Mouse (Mus musculus) midbrain, embryonic 11.5 days (tissue): Measurements from ENCODE around the gene Nup205. TPM values are rescaled to one million over a fixed set of nuclear protein-coding genes. Genes with fewer than 3 reads are reported as not detected.

ENCODE experiments used
- ATAC-seq: fragments of 200-750 bp; cut with Nextera tagmentation; 2 replicates; pipeline ENCODE4 v1.8.0; 2017; ENCODE audit warnings: moderate TSS enrichment, moderate library complexity; ENCODE audit not compliant: low FRiP score
- DNase-seq: peaks from one replicate; pipeline ENCODE4 v3.0.0; 2015; ENCODE audit warnings: low spot score; ENCODE audit errors: missing footprints
- H3K27ac ChIP-seq: fragments of 300-500 bp; sonication (generic); 2 replicates; pipeline ENCODE4 v1.5.1; 2014; ENCODE audit warnings: low read depth, low read length
- H3K27me3 ChIP-seq: fragments of 300-500 bp; sonication (generic); 2 replicates; pipeline ENCODE4 v1.6.1; 2014; ENCODE audit warnings: mild to moderate bottlenecking, low read length, moderate library complexity, mixed read lengths; ENCODE audit not compliant: control insufficient read depth, insufficient read depth
- H3K36me3 ChIP-seq: fragments of 300-500 bp; sonication (generic); 2 replicates; pipeline ENCODE4 v1.6.1; 2014; ENCODE audit warnings: mild to moderate bottlenecking, low read length, moderate library complexity, mixed read lengths; ENCODE audit not compliant: control insufficient read depth, insufficient read depth
- H3K4me1 ChIP-seq: fragments of 300-500 bp; sonication (generic); 2 replicates; pipeline ENCODE4 v1.6.1; 2014; ENCODE audit warnings: low read length; ENCODE audit not compliant: control insufficient read depth, insufficient read depth
- H3K4me2 ChIP-seq: fragments of 300-500 bp; sonication (generic); 2 replicates; pipeline ENCODE4 v1.6.1; 2014; ENCODE audit warnings: mild to moderate bottlenecking, moderate library complexity
- H3K4me3 ChIP-seq: fragments of 300-500 bp; sonication (generic); 2 replicates; pipeline ENCODE4 v1.5.1; 2014; ENCODE audit warnings: low read depth, low read length
- H3K9ac ChIP-seq: fragments of 300-500 bp; sonication (generic); 2 replicates; pipeline ENCODE4 v1.6.1; 2014; ENCODE audit warnings: low read length
- H3K9me3 ChIP-seq: fragments of 300-500 bp; sonication (generic); 2 replicates; pipeline ENCODE4 v1.6.1; 2016; ENCODE audit warnings: low read length; ENCODE audit not compliant: control insufficient read depth
- WGBS: fragments of 180-500 bp; shearing (Covaris S2); extraction: QIAGEN DNeasy Blood & Tissue Kit; methylation state at CpG from one replicate; pipeline ENCODE4 v1.1.7; 2014; 5-methylcytosine and 5-hydroxymethylcytosine counted together
- polyA plus RNA-seq: library from polyadenylated mRNA; unstranded; fragments of >200 nt; fragmentation: Nextera tagmentation; extraction: Ambion mirVana; gene quantifications from 2 replicates; pipeline ENCODE4 v1.2.1, GENCODE M21; 2014

Gene Nup205
- polyA plus RNA-seq, 1 experiment from 2014 or later: 50.1 TPM

- Histone ChIP-seq H3K9ac (no peak overlapping the region), H3K4me2 (no peak overlapping the region), H3K27ac (no peak overlapping the region), H3K36me3 (no peaks in the 10 kb centered on the region), H3K4me3 (no peak overlapping the region), H3K4me1 (no peaks in the 10 kb centered on the region; the same call in 1 of the 2 replicates), H3K27me3 (no peaks in the 10 kb centered on the region), H3K9me3 (no peaks in the 10 kb centered on the region)
- ATAC-seq (no peak), DNase-seq (no peak)
- WGBS: 90% methylated on average over 8 of the region's 8 CpGs
Observed at GRCm38 (mm10) chr6:35289676-35290075, 112.5 kb downstream of the Nup205 start.

GRCm38 (mm10) chr6:35294964-35295363 lies 117.7 kb downstream of the Nup205 start:
- H3K27me3 ChIP-seq: no peaks in the 10 kb centered on the region
- WGBS: 92% methylated on average over 2 of the region's 2 CpGs
- H3K27ac ChIP-seq: no peak overlapping the region
- H3K4me2 ChIP-seq: no peak overlapping the region
- H3K4me3 ChIP-seq: no peak overlapping the region
- ATAC-seq (no peak), DNase-seq (no peak)
- no peaks in the 10 kb centered on the region for H3K9me3 ChIP-seq
- H3K36me3 ChIP-seq: no peaks in the 10 kb centered on the region
- no peaks in the 10 kb centered on the region for H3K4me1 ChIP-seq
- no peak overlapping the region for H3K9ac ChIP-seq

- no peak for ATAC-seq
- WGBS: 57% methylated on average over 2 of the region's 2 CpGs
Observed at GRCm38 (mm10) chr6:35297001-35297400, 119.8 kb downstream of the Nup205 start.

More at GRCm38 (mm10) chr6:35297001-35297400, 119.8 kb downstream of the Nup205 start:
- H3K9ac ChIP-seq: no peak overlapping the region
- H3K4me2 ChIP-seq: no peak overlapping the region
- H3K4me1 ChIP-seq: no peaks in the 10 kb centered on the region
- no peak overlapping the region for H3K4me3 ChIP-seq
- DNase-seq: no peak
- no peaks in the 10 kb centered on the region for H3K36me3 ChIP-seq
- no peak overlapping the region for H3K27ac ChIP-seq
- no peaks in the 10 kb centered on the region for H3K9me3 ChIP-seq
- H3K27me3 ChIP-seq: no peaks in the 10 kb centered on the region

Other genes starting within 250 kb of the Nup205 start
- gene Slc23a4, start 189.0 kb upstream of the Nup205 start, polyA plus RNA-seq: 0.34 and 0.36 TPM in 2 replicates
- 33.8 and 38.5 TPM in 2 replicates for gene Cnot4, start 43.7 kb upstream of the Nup205 start, polyA plus RNA-seq
- 0.19 and 0.29 TPM in 2 replicates for gene Slc13a4, start 130.7 kb downstream of the Nup205 start, polyA plus RNA-seq
- not detected in 2 replicates for gene Fam180a, start 148.7 kb downstream of the Nup205 start, polyA plus RNA-seq